Mouse (Mus musculus): ENCODE results near the gene Gm37419. TPM values are rescaled to one million over a fixed set of nuclear protein-coding genes. Genes with fewer than 3 reads are reported as not detected.

The Gm37419 gene
- not detected for polyA plus RNA-seq (2017; shearing (Covaris generic))

DNA sequence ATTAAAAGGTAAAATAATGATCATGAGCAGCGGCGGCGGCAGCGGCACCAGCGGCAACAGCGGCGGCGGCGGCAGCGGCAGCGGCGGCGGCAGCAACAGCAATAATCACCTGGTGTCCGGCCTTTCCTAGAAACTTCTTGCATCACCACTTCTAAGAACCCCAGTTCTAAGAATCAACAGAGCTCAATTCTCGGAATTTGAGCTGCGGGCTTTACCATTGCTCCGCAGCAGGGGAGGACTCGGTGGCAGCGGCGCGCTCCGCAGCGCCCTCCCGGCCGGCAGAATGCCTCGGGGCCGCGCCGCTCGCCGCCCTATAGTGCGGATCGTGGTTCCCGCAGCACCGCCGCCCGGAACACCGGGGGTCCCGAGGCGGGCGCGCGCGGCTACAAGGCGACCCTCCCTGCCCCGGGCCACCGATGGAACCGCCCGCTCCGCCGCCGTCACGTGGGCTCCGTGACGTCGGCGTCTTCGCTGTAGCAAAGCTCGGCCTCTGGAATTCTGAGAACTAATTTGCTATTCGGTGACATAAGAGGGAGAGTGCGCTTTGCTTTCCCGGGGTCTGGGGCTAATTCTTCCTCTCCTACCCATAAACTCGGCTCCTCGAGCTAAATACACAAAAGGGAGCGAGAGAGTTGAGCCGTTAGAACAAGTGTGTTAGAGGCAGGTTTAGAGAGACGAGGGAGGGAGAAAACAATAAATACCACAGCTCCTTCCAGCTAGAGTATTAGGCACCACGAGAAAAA is at the start of gene Gm37419, which contains the start of gene Bcl6:
Gene Gm37419, plus strand, starts transcription at position 17 of the 743 bp plus-strand sequence.
Gene Bcl6, minus strand, starts transcription at position 387 of the 743 bp plus-strand sequence.

Other genes with a start within 250 kb of the Gm37419 start
- not detected for gene Sst, start 97.5 kb upstream of the Gm37419 start, polyA plus RNA-seq (2017; shearing (Covaris generic))
- not detected for gene Rtp2, start 56.1 kb upstream of the Gm37419 start, polyA plus RNA-seq (2017; shearing (Covaris generic))
- 25.7 TPM for gene Bcl6, start 370 bp downstream of the Gm37419 start, polyA plus RNA-seq (2017; shearing (Covaris generic))